Mouse (Mus musculus) olfactory bulb, adult 2 months (tissue): ENCODE measurements around the gene Dbi. TPM values are rescaled to one million over a fixed set of nuclear protein-coding genes. Genes with fewer than 3 reads are reported as not detected.

Experiments used
- H3K27ac ChIP-seq: fragments of 200-500 bp; 2 replicates; pipeline ENCODE4 v1.5.1; 2012; ENCODE audit warnings: low read depth, low read length; ENCODE audit not compliant: insufficient read depth
- H3K4me1 ChIP-seq: fragments of 200-500 bp; 2 replicates; pipeline ENCODE4 v1.6.1; 2012; ENCODE audit warnings: low read length; ENCODE audit not compliant: control insufficient read depth, insufficient read depth
- H3K4me3 ChIP-seq: fragments of 200-500 bp; 2 replicates; pipeline ENCODE4 v1.5.1; 2012; ENCODE audit warnings: mild to moderate bottlenecking, low read depth, low read length, moderate library complexity; ENCODE audit not compliant: insufficient read depth
- CTCF ChIP-seq: fragments of 200-500 bp; IDR thresholded peaks from 2 replicates; pipeline ENCODE4 v1.5.1; 2012; ENCODE audit warnings: low read depth, mild to moderate bottlenecking, low read length, moderate library complexity; ENCODE audit not compliant: insufficient read depth
- POLR2A ChIP-seq: fragments of 200-500 bp; IDR thresholded peaks from 2 replicates; pipeline ENCODE4 v1.6.1; 2012; ENCODE audit warnings: mild to moderate bottlenecking, low read depth, low read length, moderate library complexity; ENCODE audit not compliant: insufficient read depth
- WGBS: fragments of 180-500 bp; shearing (Covaris S2); methylation state at CpG from one replicate; pipeline ENCODE4 v1.1.7; 2018; 5-methylcytosine and 5-hydroxymethylcytosine counted together
- polyA plus RNA-seq: library from polyadenylated mRNA; stranded (reverse); fragments of >200 nt; gene quantifications from 2 replicates; pipeline ENCODE4 v1.2.4, GENCODE M21; 2012; ENCODE audit warnings: low replicate concordance; ENCODE audit not compliant: missing spikeins, insufficient read depth, insufficient read length

Dbi gene
- polyA plus RNA-seq, 1 experiment, result not detected

DNA sequence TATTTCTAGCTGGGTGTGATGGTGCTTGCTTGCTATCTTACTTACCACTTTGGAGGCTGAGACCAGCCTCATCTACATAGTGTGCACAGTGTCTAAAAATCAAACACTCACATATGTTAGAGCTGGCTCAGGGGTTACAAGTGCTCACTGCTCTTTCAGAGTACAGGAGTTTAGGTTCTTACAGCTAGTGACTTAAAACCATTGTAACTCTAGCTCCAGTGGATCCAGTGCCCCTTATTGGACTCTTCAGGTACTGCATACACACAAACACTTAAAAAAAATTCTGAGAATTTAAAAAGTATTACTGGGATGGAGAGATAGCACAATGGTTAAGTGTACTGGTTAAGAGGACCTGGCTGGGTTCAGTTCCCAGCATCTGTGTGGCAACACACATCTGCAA, 26.1 kb upstream of the Dbi start:
- H3K27ac ChIP-seq, result no peak overlapping the region
- no peak overlapping the region for H3K4me3 ChIP-seq
- TF ChIP-seq POLR2A, result no peak
- H3K4me1 ChIP-seq, result peaks cover 3% of the 10 kb centered on the region; the same call in 1 of the 2 replicates

DNA sequence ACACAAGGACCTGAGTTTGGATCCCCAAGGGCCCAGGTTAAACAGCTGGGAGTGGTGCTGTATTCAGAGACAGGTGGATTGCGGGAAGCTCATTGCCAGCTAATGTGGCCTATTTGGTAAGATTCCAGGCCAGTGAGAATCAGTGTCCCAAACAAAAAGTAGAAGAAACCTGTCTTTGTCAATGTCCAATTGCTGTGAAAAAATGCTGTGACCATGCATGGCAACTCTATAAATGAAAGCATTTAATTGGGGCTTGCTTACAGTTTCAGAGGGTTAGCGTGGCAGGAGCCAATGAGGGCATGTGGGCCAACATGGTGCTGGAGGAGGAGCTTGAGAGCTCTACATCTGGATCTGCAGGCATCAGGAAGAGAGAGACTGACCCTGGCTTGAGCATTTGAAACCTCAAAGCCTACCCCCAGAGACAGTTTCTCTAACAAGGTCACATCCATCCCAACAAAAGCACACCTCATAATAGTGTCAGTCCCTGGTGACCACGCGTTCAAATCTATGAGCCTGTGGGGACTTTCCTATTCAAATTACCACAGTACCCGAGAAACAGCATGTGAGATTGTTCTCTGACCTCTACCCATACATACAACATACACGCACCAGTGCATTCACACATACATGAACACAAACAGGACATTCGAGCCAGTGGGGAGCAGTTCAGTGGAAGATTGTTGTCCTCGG, 24.8 kb upstream of the Dbi start:
- H3K4me1 ChIP-seq, result peaks cover 3% of the 10 kb centered on the region; the same call in 1 of the 2 replicates
- TF ChIP-seq CTCF (no peak), POLR2A (no peak)
- WGBS, result 89% methylated on average over 8 of the region's 8 CpGs
- no peak overlapping the region for H3K27ac ChIP-seq
- H3K4me3 ChIP-seq, result no peak overlapping the region

GRCm38 (mm10) chr1:120142551-120142950, 21.7 kb upstream of the Dbi start:
- H3K4me3 ChIP-seq, result no peak overlapping the region
- TF ChIP-seq POLR2A, result no peak
- no peak overlapping the region for H3K27ac ChIP-seq
- H3K4me1 ChIP-seq, result peaks cover 3% of the 10 kb centered on the region; the same call in 1 of the 2 replicates
- WGBS, result 61% methylated on average over 5 of the region's 5 CpGs

- Histone ChIP-seq H3K4me3 (no peak overlapping the region), H3K27ac (no peak overlapping the region), H3K4me1 (peaks cover 7% of the 10 kb centered on the region)
- WGBS, result 98% methylated on average over 9 of the region's 9 CpGs
- TF ChIP-seq CTCF (no peak), POLR2A (no peak)
Measured at GRCm38 (mm10) chr1:120140144-120140693, 19.3 kb upstream of the Dbi start.

GRCm38 (mm10) chr1:120138923-120139540, 18.2 kb upstream of the Dbi start:
- Histone ChIP-seq H3K4me3 (no peak overlapping the region), H3K4me1 (peaks cover 7% of the 10 kb centered on the region), H3K27ac (no peak overlapping the region)
- TF ChIP-seq POLR2A (no peak), CTCF (no peak)
- WGBS, result 42% methylated on average over 7 of the region's 7 CpGs

DNA sequence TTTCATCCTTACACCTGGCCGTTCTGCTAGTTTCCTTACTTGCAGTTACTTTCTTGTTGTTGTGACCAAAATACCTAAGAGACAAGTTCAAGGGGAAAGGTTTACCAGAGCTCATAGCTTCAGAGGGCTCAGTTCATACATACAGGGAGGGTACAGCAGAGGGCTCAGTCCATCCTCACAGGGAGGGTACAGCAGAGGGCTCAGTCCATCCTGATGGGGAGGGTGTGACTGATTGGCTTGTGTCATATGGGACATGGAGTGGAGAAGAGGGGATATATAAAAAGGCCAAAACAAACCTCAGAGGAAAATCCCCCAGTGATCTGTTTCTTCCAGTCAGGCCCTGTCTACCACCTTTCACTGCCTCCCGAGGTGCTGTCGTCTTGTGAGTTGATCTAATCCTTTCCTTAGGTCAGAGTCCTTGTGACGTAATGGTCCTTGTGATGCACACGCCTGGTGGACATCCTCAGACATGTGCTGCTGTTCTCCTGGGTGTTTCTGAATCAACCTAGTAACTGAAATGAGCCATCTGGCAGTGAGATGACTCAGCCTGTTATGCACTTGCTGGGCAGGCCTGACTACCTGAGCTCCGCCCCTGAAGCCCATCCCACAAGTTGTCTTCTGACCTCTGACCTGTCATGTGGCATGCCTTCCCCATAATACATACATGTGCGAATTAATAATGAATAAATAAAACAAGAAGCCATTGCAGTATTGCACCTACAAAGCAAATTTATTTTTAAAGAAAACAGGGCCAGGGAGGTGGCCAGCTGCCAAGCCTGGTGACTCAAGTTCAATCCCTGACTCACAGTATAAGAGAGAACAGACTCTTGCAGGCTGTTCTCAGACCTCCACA, 15.3 kb upstream of the Dbi start:
- Histone ChIP-seq H3K4me1 (peaks cover 4% of the 10 kb centered on the region), H3K27ac (peak overlapping the region; percentile 75), H3K4me3 (no peak overlapping the region)
- TF ChIP-seq POLR2A, result no peak
- no peak for TF ChIP-seq CTCF
- WGBS, result 68% methylated on average over 7 of the region's 7 CpGs

DNA sequence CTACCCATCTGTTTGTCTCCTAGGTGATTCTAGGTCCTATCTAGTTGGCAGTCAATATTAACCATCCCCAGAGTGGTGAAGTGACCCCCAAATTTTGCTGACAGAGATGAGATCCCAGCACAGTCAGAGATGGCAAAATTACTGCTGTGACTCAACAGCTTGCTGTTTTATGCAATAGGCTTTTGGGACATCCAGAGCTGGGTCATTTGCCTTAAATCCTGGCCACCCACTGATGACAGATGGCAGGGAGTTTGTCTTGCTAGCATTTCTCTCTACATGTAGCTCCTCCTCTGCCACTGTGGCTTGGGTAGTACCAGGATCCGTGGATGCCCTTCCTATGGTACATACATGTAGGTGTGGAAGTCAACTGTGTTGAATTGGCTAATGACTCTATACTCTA, 11.5 kb upstream of the Dbi start:
- H3K4me3 ChIP-seq, result no peak overlapping the region
- H3K4me1 ChIP-seq, result peaks cover 4% of the 10 kb centered on the region
- no peak overlapping the region for H3K27ac ChIP-seq
- TF ChIP-seq CTCF (no peak), POLR2A (no peak)
- WGBS, result 97% methylated on average over 1 of the region's 1 CpGs

- no peak for TF ChIP-seq POLR2A
- no peak for TF ChIP-seq CTCF
- WGBS, result 86% methylated on average over 9 of the region's 9 CpGs
- Histone ChIP-seq H3K4me3 (no peak overlapping the region), H3K4me1 (peaks cover 4% of the 10 kb centered on the region), H3K27ac (no peak overlapping the region)
Measured at GRCm38 (mm10) chr1:120126318-120126717, 5.4 kb upstream of the Dbi start.

DNA sequence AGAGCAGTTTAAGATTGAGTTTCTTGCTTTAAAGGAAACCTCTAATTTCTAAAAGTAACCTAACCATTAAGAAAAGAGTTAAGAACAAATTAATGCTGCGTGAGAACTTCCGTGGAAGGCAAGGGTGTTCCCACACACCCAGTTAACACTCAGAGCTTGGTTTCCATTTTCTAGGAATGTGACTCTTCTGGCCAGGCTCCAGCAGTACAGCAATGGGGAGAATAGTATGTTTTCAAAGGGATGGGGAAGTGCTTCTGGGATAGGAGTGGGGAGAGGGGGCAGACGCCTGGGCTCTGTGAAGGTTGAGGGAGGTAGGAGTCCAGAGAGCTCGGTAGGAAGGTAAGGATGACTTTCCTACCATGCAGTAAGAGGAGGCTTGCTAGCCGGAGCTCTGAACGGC, 4.6 kb upstream of the Dbi start:
- WGBS, result 42% methylated on average over 6 of the region's 6 CpGs
- Histone ChIP-seq H3K4me3 (no peak overlapping the region), H3K4me1 (peaks cover 4% of the 10 kb centered on the region), H3K27ac (no peak overlapping the region)
- no peak for TF ChIP-seq CTCF
- TF ChIP-seq POLR2A, result no peak
